Mouse (Mus musculus): ENCODE data around the gene Setd5. TPM values are rescaled to one million over a fixed set of nuclear protein-coding genes. Genes with fewer than 3 reads are reported as not detected.

Gene Setd5
- polyA plus RNA-seq, 1 experiment from 2014 or later, result 67.5 TPM

DNA sequence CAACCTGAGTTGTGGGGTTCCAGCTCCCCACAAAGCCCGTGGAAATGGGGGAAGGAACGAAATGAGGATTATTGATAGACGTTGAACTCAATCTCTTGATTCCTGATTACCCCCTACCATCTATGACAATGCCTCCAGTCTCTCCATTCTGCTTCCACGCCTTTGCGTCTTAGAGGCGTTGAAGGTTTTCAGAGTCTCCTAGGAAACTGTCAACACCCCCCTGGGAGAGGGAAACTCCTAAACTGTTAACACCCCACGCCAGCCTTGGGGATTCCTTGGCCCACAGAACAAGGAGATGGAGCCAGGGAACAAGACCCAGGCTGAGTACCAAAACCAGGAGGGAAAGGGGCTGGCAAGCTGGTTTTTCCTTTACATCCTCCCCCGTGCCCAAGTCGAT is 118.4 kb downstream of the Setd5 start:
- Histone ChIP-seq H3K9me3 (ENCODE audit: low read length) (no peaks in the 10 kb centered on the region), H3K36me3 (ENCODE audit: insufficient read depth, low read length) (no peaks in the 10 kb centered on the region), H3K4me3 (ENCODE audit: low read length) (peak overlapping the region; percentile 51; the same call in 1 of the 2 replicates), H3K9ac (replicated peaks; ENCODE audit: low read length) (no peak overlapping the region), H3K4me2 (replicated peaks; ENCODE audit: low read depth, low read length) (peak overlapping the region; percentile 82), H3K27ac (ENCODE audit: low read length) (no peak overlapping the region), H3K27me3 (ENCODE audit: insufficient read depth, low read length) (peaks cover 43% of the 10 kb centered on the region), H3K4me1 (ENCODE audit: insufficient read depth, low read length) (peaks cover 12% of the 10 kb centered on the region)
- WGBS, result 17% methylated on average over 9 of the region's 9 CpGs
- ATAC-seq (ENCODE audit: low FRiP score, low TSS enrichment), result no peak

Other genes with a start within 250 kb of the Setd5 start
- 3.9 and 5.8 TPM in 2 replicates for gene Srgap3, start 130.1 kb upstream of the Setd5 start, polyA plus RNA-seq (2015; fragmentation: Nextera tagmentation; extraction: Ambion mirVana)
- gene Thumpd3, start 31.1 kb upstream of the Setd5 start, polyA plus RNA-seq (2015; fragmentation: Nextera tagmentation; extraction: Ambion mirVana), result 50.9 and 55.1 TPM in 2 replicates
- 0.60 and 0.94 TPM in 2 replicates for gene Lhfpl4, start 118.0 kb downstream of the Setd5 start, polyA plus RNA-seq (2015; fragmentation: Nextera tagmentation; extraction: Ambion mirVana)
- 35.5 and 37.0 TPM in 2 replicates for gene Mtmr14, start 160.5 kb downstream of the Setd5 start, polyA plus RNA-seq (2015; fragmentation: Nextera tagmentation; extraction: Ambion mirVana)
- gene Cpne9, start 204.9 kb downstream of the Setd5 start, polyA plus RNA-seq (2015; fragmentation: Nextera tagmentation; extraction: Ambion mirVana), result 0.09 TPM in 1 of 2 replicates, not detected in the other
- gene Brpf1, start 229.8 kb downstream of the Setd5 start, polyA plus RNA-seq (2015; fragmentation: Nextera tagmentation; extraction: Ambion mirVana), result 19.0 and 22.1 TPM in 2 replicates
- gene Ogg1, start 249.6 kb downstream of the Setd5 start, polyA plus RNA-seq (2015; fragmentation: Nextera tagmentation; extraction: Ambion mirVana), result 17.4 and 19.4 TPM in 2 replicates